Mouse (Mus musculus): ENCODE measurements around the gene Zbtb11. TPM values are rescaled to one million over a fixed set of nuclear protein-coding genes. Genes with fewer than 3 reads are reported as not detected.

The Zbtb11 gene
- total and polyA plus RNA-seq, 3 experiments = 12.5 to 19.0 TPM; not detected in 1

DNA sequence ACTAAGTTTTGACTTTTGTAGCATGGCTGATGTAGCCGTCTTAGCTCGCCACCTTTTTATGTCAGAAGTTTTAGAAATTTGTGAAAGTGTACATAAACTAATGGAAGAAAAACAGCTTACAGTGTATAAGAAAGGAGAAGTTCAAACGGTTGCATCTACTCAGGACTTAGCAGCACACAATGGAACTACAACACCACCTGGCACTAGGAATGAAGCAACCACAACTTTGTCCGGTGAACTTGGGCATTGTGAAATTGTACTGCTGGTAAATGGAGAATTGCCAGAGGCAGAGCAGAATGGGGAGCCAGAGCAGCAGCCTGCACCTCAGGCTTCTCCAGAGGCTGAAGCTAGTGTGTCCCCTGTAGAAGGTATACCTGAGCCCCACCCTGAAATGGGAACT lies 16.6 kb downstream of the Zbtb11 start:
- Histone ChIP-seq H3K27me3 (ENCODE audit: control insufficient read depth in 1 of 2, insufficient read depth in 2 of 2, low read length in 2 of 2) (no peaks in the 10 kb centered on the region), H3K36me3 (ENCODE audit: control insufficient read depth in 1 of 2, insufficient read depth in 2 of 2, low read length in 2 of 2) (peaks cover 0 to 31% of the 10 kb centered on the region in 2 experiments; a peak in 2 of 4 replicates), H3K9ac (ENCODE audit: control insufficient read depth, low read depth, low read length, poor library complexity, severe bottlenecking) (no peak overlapping the region), H3K9me3 (replicated peaks; ENCODE audit: insufficient read depth, low read length) (no peaks in the 10 kb centered on the region), H3K4me3 (ENCODE audit: control insufficient read depth in 1 of 2, insufficient read depth in 1 of 2, low read depth in 2 of 2, low read length in 2 of 2) (no peak overlapping the region), H3K4me1 (ENCODE audit: control insufficient read depth in 1 of 2, insufficient read depth in 2 of 2, low read length in 2 of 2) (no peaks in the 10 kb centered on the region), H3K27ac (ENCODE audit: control insufficient read depth, low read depth, low read length) (no peak overlapping the region), H3K79me2 (ENCODE audit: control insufficient read depth, insufficient read depth, low read length, poor library complexity) (no peaks in the 10 kb centered on the region; the same call in 1 of the 2 replicates)
- no peak for DNase-seq (ENCODE audit: low read depth, low spot score)
- TF ChIP-seq ELF1 (IDR thresholded peaks at IDR 0.05; ENCODE audit: low read depth, low read length) (no peak), MYB (IDR thresholded peaks at IDR 0.05; ENCODE audit: low read depth, low read length) (no peak), TBP (IDR thresholded peaks at IDR 0.05; ENCODE audit: low read depth, low read length) (no peak)

DNA sequence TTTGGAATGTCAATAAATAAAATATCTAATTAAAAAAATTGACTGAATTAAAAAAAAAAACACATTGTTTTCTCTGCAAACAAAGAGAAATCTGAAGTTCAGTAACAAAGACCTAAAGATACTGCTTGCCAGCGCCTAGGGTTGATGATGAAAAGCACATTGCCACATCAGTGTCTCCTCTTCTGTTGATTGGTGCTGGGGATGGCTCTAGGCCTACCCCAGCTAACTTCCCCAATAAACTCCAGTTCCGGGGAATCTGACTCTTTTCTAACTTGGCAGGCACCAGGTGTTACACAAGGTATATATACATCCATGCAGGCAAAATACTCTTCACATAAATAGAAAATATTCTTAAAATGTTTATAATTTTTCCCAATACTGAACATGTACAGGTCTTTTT lies 20.6 kb downstream of the Zbtb11 start:
- DNase-seq (ENCODE audit: low read depth, low spot score) = no peak
- H3K4me3 ChIP-seq (ENCODE audit: control insufficient read depth in 1 of 2, insufficient read depth in 1 of 2, low read depth in 2 of 2, low read length in 2 of 2) = no peak overlapping the region
- TF ChIP-seq ZC3H11A (IDR thresholded peaks at IDR 0.05; ENCODE audit: low read depth, low read length) = no peak
- no peak for TF ChIP-seq KAT2A (conservative IDR thresholded peaks at IDR 0.05; ENCODE audit: low read depth, low read length)
- no peak for TF ChIP-seq SMC3 (IDR thresholded peaks at IDR 0.05; ENCODE audit: low read depth, low read length)
- no peak for TF ChIP-seq E2F4 (IDR thresholded peaks at IDR 0.05; ENCODE audit: borderline replicate concordance, low read depth, low read length)
- TF ChIP-seq USF1 (IDR thresholded peaks at IDR 0.05; ENCODE audit: low read depth, low read length) = no peak
- TF ChIP-seq POLR2AphosphoS5 (IDR thresholded peaks at IDR 0.05; ENCODE audit: borderline replicate concordance, low read depth, low read length) = no peak
- TF ChIP-seq ETS1 (IDR thresholded peaks at IDR 0.05; ENCODE audit: low read depth, low read length) = no peak
- TF ChIP-seq ZMIZ1 (IDR thresholded peaks at IDR 0.05; ENCODE audit: low read depth, low read length) = no peak
- TF ChIP-seq TCF12 (IDR thresholded peaks at IDR 0.05; ENCODE audit: low read depth, low read length) = no peak
- no peak for TF ChIP-seq MAX (IDR thresholded peaks at IDR 0.05; ENCODE audit: low read length)
- TF ChIP-seq TAL1 (IDR thresholded peaks at IDR 0.05; ENCODE audit: low read length) = no peak
- no peak for TF ChIP-seq MAZ (IDR thresholded peaks at IDR 0.05; ENCODE audit: low read depth, low read length)
- no peak for TF ChIP-seq NELFE (IDR thresholded peaks at IDR 0.05; ENCODE audit: low read depth, low read length)
- no peak overlapping the region for H3K27ac ChIP-seq (ENCODE audit: control insufficient read depth, low read depth, low read length)
- no peaks in the 10 kb centered on the region for H3K4me1 ChIP-seq (ENCODE audit: control insufficient read depth in 1 of 2, insufficient read depth in 2 of 2, low read length in 2 of 2)
- H3K27me3 ChIP-seq (ENCODE audit: control insufficient read depth in 1 of 2, insufficient read depth in 2 of 2, low read length in 2 of 2) = no peaks in the 10 kb centered on the region
- H3K79me2 ChIP-seq (ENCODE audit: control insufficient read depth, insufficient read depth, low read length, poor library complexity) = no peaks in the 10 kb centered on the region
- H3K36me3 ChIP-seq (ENCODE audit: control insufficient read depth in 1 of 2, insufficient read depth in 2 of 2, low read length in 2 of 2) = peaks cover 0 to 37% of the 10 kb centered on the region in 2 experiments; a peak in 2 of 4 replicates
- no peak overlapping the region for H3K9ac ChIP-seq (ENCODE audit: control insufficient read depth, low read depth, low read length, poor library complexity, severe bottlenecking)
- no peaks in the 10 kb centered on the region for H3K9me3 ChIP-seq (replicated peaks; ENCODE audit: insufficient read depth, low read length)

DNA sequence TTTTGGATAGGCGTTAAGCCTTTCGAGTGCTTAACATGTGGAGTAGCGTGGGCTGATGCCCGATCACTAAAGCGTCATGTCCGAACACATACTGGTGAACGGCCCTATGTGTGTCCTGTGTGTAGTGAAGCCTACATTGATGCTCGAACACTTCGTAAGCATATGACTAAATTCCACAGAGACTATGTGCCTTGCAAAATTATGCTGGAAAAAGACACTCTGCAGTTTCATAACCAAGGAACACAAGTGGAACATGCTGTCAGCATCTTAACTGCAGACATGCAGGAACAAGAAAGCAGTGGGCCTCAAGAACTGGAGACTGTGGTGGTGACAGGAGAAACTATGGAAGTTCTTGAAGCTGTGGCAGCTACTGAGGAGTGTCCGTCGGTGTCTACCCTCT lies 33.1 kb downstream of the Zbtb11 start:
- no peaks in the 10 kb centered on the region for H3K27me3 ChIP-seq (ENCODE audit: control insufficient read depth in 1 of 2, insufficient read depth in 2 of 2, low read length in 2 of 2)
- peaks cover 12 to 19% of the 10 kb centered on the region in 2 experiments for H3K36me3 ChIP-seq (ENCODE audit: control insufficient read depth in 1 of 2, insufficient read depth in 2 of 2, low read length in 2 of 2)
- DNase-seq (ENCODE audit: low read depth, low spot score) = no peak
- no peaks in the 10 kb centered on the region for H3K9me3 ChIP-seq (replicated peaks; ENCODE audit: insufficient read depth, low read length)
- TF ChIP-seq CHD1 (IDR thresholded peaks at IDR 0.05; ENCODE audit: low read depth, low read length) (no peak), MEF2A (IDR thresholded peaks at IDR 0.05; ENCODE audit: extremely low read depth, insufficient replicate concordance, low read depth, low read length, poor library complexity, severe bottlenecking) (no peak), MAX (IDR thresholded peaks at IDR 0.05; ENCODE audit: low read length) (no peak), UBTF (IDR thresholded peaks at IDR 0.05; ENCODE audit: borderline replicate concordance, insufficient read depth, low read depth, low read length) (no peak), NRF1 (IDR thresholded peaks at IDR 0.05; ENCODE audit: insufficient read depth, low read depth, low read length, poor library complexity, severe bottlenecking) (no peak), HCFC1 (IDR thresholded peaks at IDR 0.05; ENCODE audit: low read depth, low read length) (no peak), E2F4 (IDR thresholded peaks at IDR 0.05; ENCODE audit: borderline replicate concordance, low read depth, low read length) (no peak), USF1 (IDR thresholded peaks at IDR 0.05; ENCODE audit: low read depth, low read length) (no peak), JUND (IDR thresholded peaks at IDR 0.05; ENCODE audit: low read depth, low read length) (no peak), MAZ (IDR thresholded peaks at IDR 0.05; ENCODE audit: low read depth, low read length) (no peak)
- no peak overlapping the region for H3K27ac ChIP-seq (ENCODE audit: control insufficient read depth, low read depth, low read length)
- H3K4me3 ChIP-seq (ENCODE audit: control insufficient read depth in 1 of 2, insufficient read depth in 1 of 2, low read depth in 2 of 2, low read length in 2 of 2) = no peak overlapping the region
- no peak overlapping the region for H3K9ac ChIP-seq (ENCODE audit: control insufficient read depth, low read depth, low read length, poor library complexity, severe bottlenecking)
- no peaks in the 10 kb centered on the region for H3K79me2 ChIP-seq (ENCODE audit: control insufficient read depth, insufficient read depth, low read length, poor library complexity)
- H3K4me1 ChIP-seq (ENCODE audit: control insufficient read depth in 1 of 2, insufficient read depth in 2 of 2, low read length in 2 of 2) = peaks cover 0 to 6% of the 10 kb centered on the region in 2 experiments; a peak in 2 of 4 replicates

Measured in MEL (cell line).